Mouse (Mus musculus) liver, embryonic 12.5 days (tissue): ENCODE measurements around the gene Hoxb4. TPM values are rescaled to one million over a fixed set of nuclear protein-coding genes. Genes with fewer than 3 reads are reported as not detected.

Source experiments
- ATAC-seq: fragments of 200-750 bp; cut with Nextera tagmentation; 2 replicates; pipeline ENCODE4 v1.8.0; 2017; ENCODE audit warnings: moderate number of reproducible peaks, mild to moderate bottlenecking, moderate library complexity
- H3K27ac ChIP-seq: fragments of 300-500 bp; sonication (generic); 2 replicates; pipeline ENCODE4 v1.5.1; 2016; ENCODE audit warnings: mild to moderate bottlenecking
- H3K27me3 ChIP-seq: fragments of 300-500 bp; sonication (generic); replicated peaks from 2 replicates; pipeline ENCODE4 v1.6.1; 2016; ENCODE audit warnings: mild to moderate bottlenecking, moderate library complexity
- H3K36me3 ChIP-seq: fragments of 300-500 bp; sonication (generic); 2 replicates; pipeline ENCODE4 v1.6.1; 2016; ENCODE audit warnings: mild to moderate bottlenecking, moderate library complexity
- H3K4me1 ChIP-seq: fragments of 300-500 bp; sonication (generic); 2 replicates; pipeline ENCODE4 v1.6.1; 2016
- H3K4me2 ChIP-seq: fragments of 300-500 bp; sonication (generic); 2 replicates; pipeline ENCODE4 v1.6.1; 2016; ENCODE audit warnings: mild to moderate bottlenecking, moderate library complexity
- H3K4me3 ChIP-seq: fragments of 300-500 bp; sonication (generic); 2 replicates; pipeline ENCODE4 v1.5.1; 2016; ENCODE audit warnings: mild to moderate bottlenecking, moderate library complexity
- H3K9ac ChIP-seq: fragments of 300-500 bp; sonication (generic); 2 replicates; pipeline ENCODE4 v1.6.1; 2016; ENCODE audit warnings: mild to moderate bottlenecking, moderate library complexity
- H3K9me3 ChIP-seq: fragments of 300-500 bp; sonication (generic); replicated peaks from 2 replicates; pipeline ENCODE4 v1.6.1; 2016; ENCODE audit warnings: mild to moderate bottlenecking, moderate library complexity
- WGBS: fragments of 180-500 bp; shearing (Covaris S2); methylation state at CpG from one replicate; pipeline ENCODE4 v1.1.7; 2016; ENCODE audit not compliant: insufficient replicate concordance; 5-methylcytosine and 5-hydroxymethylcytosine counted together
- polyA plus RNA-seq: library from polyadenylated mRNA; unstranded; fragments of >200 nt; fragmentation: Nextera tagmentation; extraction: Ambion mirVana; gene quantifications from 2 replicates; pipeline ENCODE4 v1.2.1, GENCODE M21; 2016

The Hoxb4 gene
- polyA plus RNA-seq, 1 experiment from 2014 or later: 0.62 TPM

GRCm38 (mm10) chr11:96286739-96287385 is 31.2 kb upstream of the Hoxb4 start:
- Histone ChIP-seq H3K4me3 (peak overlapping the region; percentile 38), H3K27ac (no peak overlapping the region), H3K36me3 (no peaks in the 10 kb centered on the region), H3K27me3 (peaks cover 99% of the 10 kb centered on the region), H3K9me3 (no peaks in the 10 kb centered on the region), H3K9ac (no peak overlapping the region), H3K4me1 (peaks cover 5% of the 10 kb centered on the region; the same call in 1 of the 2 replicates), H3K4me2 (peak overlapping the region; percentile 55)
- no peak for ATAC-seq
- 1% methylated on average over 55 of the region's 55 CpGs for WGBS

GRCm38 (mm10) chr11:96287411-96287810 is 30.7 kb upstream of the Hoxb4 start:
- 4% methylated on average over 9 of the region's 9 CpGs for WGBS
- Histone ChIP-seq H3K9me3 (no peaks in the 10 kb centered on the region), H3K4me1 (peaks cover 5% of the 10 kb centered on the region; the same call in 1 of the 2 replicates), H3K9ac (no peak overlapping the region), H3K4me3 (no peak overlapping the region), H3K36me3 (no peaks in the 10 kb centered on the region), H3K27me3 (peaks cover 99% of the 10 kb centered on the region), H3K4me2 (peak overlapping the region; percentile 55), H3K27ac (no peak overlapping the region)
- no peak for ATAC-seq

GRCm38 (mm10) chr11:96288455-96289221 is 29.4 kb upstream of the Hoxb4 start:
- no peak overlapping the region for H3K4me2 ChIP-seq
- ATAC-seq: no peak
- no peaks in the 10 kb centered on the region for H3K36me3 ChIP-seq
- WGBS: 25% methylated on average over 1 of the region's 1 CpGs
- peaks cover 99% of the 10 kb centered on the region for H3K27me3 ChIP-seq
- no peaks in the 10 kb centered on the region for H3K9me3 ChIP-seq
- H3K27ac ChIP-seq: no peak overlapping the region
- H3K4me1 ChIP-seq: peaks cover 5% of the 10 kb centered on the region; the same call in 1 of the 2 replicates
- H3K4me3 ChIP-seq: no peak overlapping the region
- no peak overlapping the region for H3K9ac ChIP-seq

GRCm38 (mm10) chr11:96289293-96289692 is 28.8 kb upstream of the Hoxb4 start:
- peaks cover 99% of the 10 kb centered on the region for H3K27me3 ChIP-seq
- ATAC-seq: no peak

GRCm38 (mm10) chr11:96289837-96290236 is 28.2 kb upstream of the Hoxb4 start:
- no peak overlapping the region for H3K4me2 ChIP-seq
- H3K27me3 ChIP-seq: peaks cover 99% of the 10 kb centered on the region
- WGBS: 22% methylated on average over 6 of the region's 6 CpGs
- no peaks in the 10 kb centered on the region for H3K36me3 ChIP-seq
- ATAC-seq: no peak
- H3K9ac ChIP-seq: no peak overlapping the region
- H3K4me1 ChIP-seq: peaks cover 12% of the 10 kb centered on the region; the same call in 1 of the 2 replicates
- no peak overlapping the region for H3K4me3 ChIP-seq
- H3K27ac ChIP-seq: no peak overlapping the region
- H3K9me3 ChIP-seq: no peaks in the 10 kb centered on the region

More at GRCm38 (mm10) chr11:96289293-96289692, 28.8 kb upstream of the Hoxb4 start:
- H3K4me1 ChIP-seq: peaks cover 9% of the 10 kb centered on the region; the same call in 1 of the 2 replicates
- no peaks in the 10 kb centered on the region for H3K9me3 ChIP-seq
- H3K9ac ChIP-seq: no peak overlapping the region
- 11% methylated on average over 21 of the region's 21 CpGs for whole genome bisulfite sequencing
- H3K36me3 ChIP-seq: no peaks in the 10 kb centered on the region
- no peak overlapping the region for H3K4me3 ChIP-seq
- no peak overlapping the region for H3K27ac ChIP-seq
- H3K4me2 ChIP-seq: no peak overlapping the region

- H3K36me3 ChIP-seq: no peaks in the 10 kb centered on the region
- no peak overlapping the region for H3K4me2 ChIP-seq
- WGBS: 22% methylated on average over 17 of the region's 17 CpGs
- no peak overlapping the region for H3K4me3 ChIP-seq
- H3K27ac ChIP-seq: no peak overlapping the region
- H3K27me3 ChIP-seq: peaks cover 99% of the 10 kb centered on the region
- H3K9me3 ChIP-seq: no peaks in the 10 kb centered on the region
- H3K9ac ChIP-seq: no peak overlapping the region
- no peak for ATAC-seq
- peaks cover 14% of the 10 kb centered on the region; the same call in 1 of the 2 replicates for H3K4me1 ChIP-seq
Measured at GRCm38 (mm10) chr11:96290705-96291355, 27.2 kb upstream of the Hoxb4 start.

- H3K4me2 ChIP-seq: no peak within 1 kb of the TSS
- no peak within 1 kb of the TSS for H3K9ac ChIP-seq
- H3K27me3 ChIP-seq: peaks cover 99% of the 10 kb centered on the region
- no peaks in the 10 kb centered on the region for H3K36me3 ChIP-seq
- no peak within 1 kb of the TSS for H3K27ac ChIP-seq
- H3K9me3 ChIP-seq: no peaks in the 10 kb centered on the region
- ATAC-seq: no peak
- WGBS: 8% methylated on average over 21 of the region's 22 CpGs
- H3K4me3 ChIP-seq: no peak within 1 kb of the TSS
- H3K4me1 ChIP-seq: peaks cover 11% of the 10 kb centered on the region; the same call in 1 of the 2 replicates
Measured at GRCm38 (mm10) chr11:96291681-96292564, 26.1 kb upstream of the Hoxb4 start, which contains the start of gene Hoxb6. TSS of gene Hoxb6 (plus strand) at chr11:96292476.

- H3K36me3 ChIP-seq: no peaks in the 10 kb centered on the region
- no peak overlapping the region for H3K9ac ChIP-seq
- H3K27me3 ChIP-seq: peaks cover 99% of the 10 kb centered on the region
- no peaks in the 10 kb centered on the region for H3K9me3 ChIP-seq
- H3K4me3 ChIP-seq: no peak overlapping the region
- ATAC-seq: no peak
- no peak overlapping the region for H3K27ac ChIP-seq
- WGBS: 2% methylated on average over 12 of the region's 12 CpGs
- no peak overlapping the region for H3K4me2 ChIP-seq
- peaks cover 9% of the 10 kb centered on the region; the same call in 1 of the 2 replicates for H3K4me1 ChIP-seq
Measured at GRCm38 (mm10) chr11:96292565-96293301, 25.3 kb upstream of the Hoxb4 start.

GRCm38 (mm10) chr11:96293302-96293921 is 24.7 kb upstream of the Hoxb4 start:
- H3K36me3 ChIP-seq: no peaks in the 10 kb centered on the region
- no peak overlapping the region for H3K27ac ChIP-seq
- peaks cover 99% of the 10 kb centered on the region for H3K27me3 ChIP-seq
- H3K4me1 ChIP-seq: peaks cover 9% of the 10 kb centered on the region; the same call in 1 of the 2 replicates
- H3K9me3 ChIP-seq: no peaks in the 10 kb centered on the region
- H3K4me2 ChIP-seq: no peak overlapping the region
- ATAC-seq: no peak
- no peak overlapping the region for H3K9ac ChIP-seq
- H3K4me3 ChIP-seq: no peak overlapping the region
- WGBS: 2% methylated on average over 22 of the region's 22 CpGs

- H3K27ac ChIP-seq: no peak overlapping the region
- peaks cover 9% of the 10 kb centered on the region; the same call in 1 of the 2 replicates for H3K4me1 ChIP-seq
- under 1% methylated on average over 32 of the region's 32 CpGs for WGBS
- H3K27me3 ChIP-seq: peaks cover 99% of the 10 kb centered on the region
- no peak overlapping the region for H3K4me3 ChIP-seq
- no peak for ATAC-seq
- H3K4me2 ChIP-seq: no peak overlapping the region
- no peaks in the 10 kb centered on the region for H3K9me3 ChIP-seq
- H3K36me3 ChIP-seq: no peaks in the 10 kb centered on the region
- H3K9ac ChIP-seq: no peak overlapping the region
Measured at GRCm38 (mm10) chr11:96294245-96295091, 23.6 kb upstream of the Hoxb4 start.
